18 mouse cellular contexts compared by ENCODE assay signal in genomic region chr11:88713479-88713878, GRCm38 (mm10). TPM values are rescaled to one million over a fixed set of nuclear protein-coding genes. Genes with fewer than 3 reads are reported as not detected.
DNase-seq lines count a peak whose midpoint lies in the region; ATAC-seq lines count a peak whose summit lies in the region.
"Had no signal": no experiment of that assay in that cellular context is flagged by ENCODE, and none has a peak within 500 bp of the region (broad histone marks: within the 10 kb centered on the region; RNA-seq: fewer than 3 reads in every experiment).

No protein-coding gene starts in this region.

- H3K27ac ChIP-seq in kidney, embryonic 16.5 days (ENCODE audit: low read length) = no peak overlapping the region
- H3K27ac ChIP-seq in forebrain, embryonic 16.5 days (ENCODE audit: low read length) = no peak overlapping the region
- H3K27ac ChIP-seq in midbrain, embryonic 10.5 days (replicated peaks) = no peak overlapping the region
- no peak overlapping the region for H3K27ac ChIP-seq in neural tube, embryonic 14.5 days (ENCODE audit: low read depth, low read length)
- H3K27ac ChIP-seq: liver, embryonic 13.5 days; macrophage; stomach, embryonic 15.5 days had no signal

- no peaks in the 10 kb centered on the region for H3K27me3 ChIP-seq in kidney, embryonic 16.5 days (ENCODE audit: insufficient read depth, low read length)
- H3K27me3 ChIP-seq in forebrain, embryonic 16.5 days (replicated peaks; ENCODE audit: control insufficient read depth, insufficient read depth, low read length) = no peaks in the 10 kb centered on the region
- H3K27me3 ChIP-seq in midbrain, embryonic 10.5 days (ENCODE audit: low read depth, poor library complexity, severe bottlenecking) = no peaks in the 10 kb centered on the region
- no peaks in the 10 kb centered on the region for H3K27me3 ChIP-seq in neural tube, embryonic 14.5 days (ENCODE audit: control insufficient read depth, insufficient read depth, low read length)
- H3K27me3 ChIP-seq: liver, embryonic 13.5 days; stomach, embryonic 15.5 days had no signal

- DNase-seq in kidney, adult 8-10 months = no peak
- peak; percentile 11 for DNase-seq in midbrain, embryonic 10.5 days (ENCODE audit: low spot score)
- DNase-seq in embryo, embryonic 10 days (ENCODE audit: low spot score) = no peak
- DNase-seq in adrenal gland, adult (ENCODE audit: inconsistent age in 2 of 2, low spot score in 1 of 2) = no peak
- no peak for DNase-seq in adrenal gland, postnatal 14 days
- DNase-seq: adrenal gland, adult 2 months; gastrocnemius, postnatal 14 days; heart, postnatal 10 days; kidney, adult 18-20 months; liver, embryonic 13.5 days; right cerebral cortex, postnatal 4 days; thymus, postnatal 4 days had no signal

- WGBS in kidney, embryonic 16.5 days = 43% methylated on average over 9 of the region's 9 CpGs
- WGBS in forebrain, embryonic 16.5 days = 33% methylated on average over 9 of the region's 9 CpGs
- 66% methylated on average over 9 of the region's 9 CpGs for WGBS in midbrain, embryonic 10.5 days
- WGBS in neural tube, embryonic 14.5 days = 32% methylated on average over 9 of the region's 9 CpGs

- H3K4me2 ChIP-seq in kidney, embryonic 16.5 days (replicated peaks; ENCODE audit: low read depth, low read length) = peak overlapping the region; percentile 91
- H3K4me2 ChIP-seq in forebrain, embryonic 16.5 days (ENCODE audit: low read length) = peak overlapping the region; percentile 82
- H3K4me2 ChIP-seq in neural tube, embryonic 14.5 days (ENCODE audit: low read depth, low read length) = peak overlapping the region; percentile 57
- H3K4me2 ChIP-seq: liver, embryonic 13.5 days; stomach, embryonic 15.5 days had no signal

- H3K4me1 ChIP-seq in kidney, embryonic 16.5 days (ENCODE audit: insufficient read depth, low read length) = peaks cover 33% of the 10 kb centered on the region
- H3K4me1 ChIP-seq in forebrain, embryonic 16.5 days (replicated peaks; ENCODE audit: control insufficient read depth, insufficient read depth, low read length) = peaks cover 29% of the 10 kb centered on the region
- peaks cover 69% of the 10 kb centered on the region for H3K4me1 ChIP-seq in midbrain, embryonic 10.5 days
- H3K4me1 ChIP-seq in neural tube, embryonic 14.5 days (ENCODE audit: control insufficient read depth, insufficient read depth, low read length) = peaks cover 14% of the 10 kb centered on the region; the same call in 1 of the 2 replicates

- peak overlapping the region; percentile 7; the same call in 1 of the 2 replicates for H3K4me3 ChIP-seq in kidney, embryonic 16.5 days (ENCODE audit: low read length)
- peak overlapping the region; percentile 10 for H3K4me3 ChIP-seq in forebrain, embryonic 16.5 days (replicated peaks; ENCODE audit: low read length)
- H3K4me3 ChIP-seq in midbrain, embryonic 10.5 days = peak overlapping the region; percentile 97; the same call in 1 of the 2 replicates
- H3K4me3 ChIP-seq in neural tube, embryonic 14.5 days (ENCODE audit: low read depth, low read length) = peak overlapping the region; percentile 16; the same call in 1 of the 2 replicates
- H3K4me3 ChIP-seq: erythroblast, embryonic 14.5 days; liver, embryonic 13.5 days; stomach, embryonic 15.5 days had no signal

- no peak overlapping the region for H3K9ac ChIP-seq in kidney, embryonic 16.5 days (replicated peaks; ENCODE audit: low read length)
- H3K9ac ChIP-seq in forebrain, embryonic 16.5 days (replicated peaks; ENCODE audit: low read depth, low read length) = no peak overlapping the region
- no peak overlapping the region for H3K9ac ChIP-seq in neural tube, embryonic 14.5 days (replicated peaks; ENCODE audit: low read depth, low read length)
- H3K9ac ChIP-seq: liver, embryonic 13.5 days; stomach, embryonic 15.5 days had no signal

- ATAC-seq in kidney, embryonic 16.5 days (ENCODE audit: low FRiP score, low TSS enrichment) = no peak
- ATAC-seq in forebrain, embryonic 16.5 days = no peak
- no peak for ATAC-seq in neural tube, embryonic 14.5 days (ENCODE audit: low read depth)

- H3K9me3 ChIP-seq in kidney, embryonic 16.5 days (ENCODE audit: low read length) = no peaks in the 10 kb centered on the region
- H3K9me3 ChIP-seq in forebrain, embryonic 16.5 days (ENCODE audit: control insufficient read depth, low read length) = no peaks in the 10 kb centered on the region
- H3K9me3 ChIP-seq in midbrain, embryonic 10.5 days (replicated peaks) = no peaks in the 10 kb centered on the region
- no peaks in the 10 kb centered on the region for H3K9me3 ChIP-seq in neural tube, embryonic 14.5 days (ENCODE audit: control insufficient read depth, low read length)
- H3K9me3 ChIP-seq: liver, embryonic 13.5 days; stomach, embryonic 15.5 days had no signal

- peaks cover 14% of the 10 kb centered on the region for H3K36me3 ChIP-seq in kidney, embryonic 16.5 days (ENCODE audit: insufficient read depth, low read length)
- peaks cover 10% of the 10 kb centered on the region for H3K36me3 ChIP-seq in forebrain, embryonic 16.5 days (ENCODE audit: control insufficient read depth, insufficient read depth)
- peaks cover 63% of the 10 kb centered on the region for H3K36me3 ChIP-seq in midbrain, embryonic 10.5 days
- H3K36me3 ChIP-seq in neural tube, embryonic 14.5 days (ENCODE audit: control insufficient read depth, insufficient read depth, low read length) = peaks cover 20% of the 10 kb centered on the region; the same call in 1 of the 2 replicates

RNA-seq across cellular contexts. Expression of gene Msi2, which starts 4.8 kb away (rescaled TPM):
- 24.3 and 30.0 TPM in 2 replicates for polyA plus RNA-seq in kidney, embryonic 16.5 days (2015; fragmentation: Nextera tagmentation; extraction: Ambion mirVana)
- polyA plus RNA-seq in forebrain, embryonic 16.5 days (2015; fragmentation: Nextera tagmentation; extraction: Ambion mirVana) = 19.7 and 23.4 TPM in 2 replicates
- polyA plus RNA-seq in midbrain, embryonic 10.5 days (2016; fragmentation: Nextera tagmentation; extraction: Ambion mirVana) = 25.3 and 30.5 TPM in 2 replicates
- 20.0 and 25.6 TPM in 2 replicates for polyA plus RNA-seq in neural tube, embryonic 14.5 days (2014; fragmentation: Nextera tagmentation; extraction: Ambion mirVana)
- 181 and 193 TPM in 2 replicates for total RNA-seq in adrenal gland, postnatal 14 days (2021)

Comparison
In these comparisons a context has a peak if more than half of its experiments do, and no peak if none do; other contexts are left out.
1. H3K4me3 ChIP-seq: peak in every context shown above with its lines; median percentile 97 in midbrain, embryonic 10.5 days; 16 in neural tube, embryonic 14.5 days; 10 in forebrain, embryonic 16.5 days; 7 in kidney, embryonic 16.5 days.